Mouse (Mus musculus) midbrain, postnatal 0 days (tissue): Measurements from ENCODE around the gene Trim46. TPM values are rescaled to one million over a fixed set of nuclear protein-coding genes. Genes with fewer than 3 reads are reported as not detected.

ENCODE experiments used
- ATAC-seq: fragments of 200-750 bp; cut with Nextera tagmentation; 2 replicates; pipeline ENCODE4 v1.8.0; 2017; ENCODE audit warnings: moderate number of reproducible peaks, mild to moderate bottlenecking, moderate TSS enrichment, moderate library complexity; ENCODE audit not compliant: low FRiP score
- DNase-seq: peaks from one replicate; pipeline ENCODE4 v3.0.0-alpha.2; 2015; ENCODE audit warnings: low spot score
- H3K27ac ChIP-seq: fragments of 300-500 bp; sonication (generic); 2 replicates; pipeline ENCODE4 v1.5.1; 2014; ENCODE audit warnings: low read depth, mild to moderate bottlenecking, low read length, mixed read lengths
- H3K27me3 ChIP-seq: fragments of 300-500 bp; sonication (generic); 2 replicates; pipeline ENCODE4 v1.6.1; 2014; ENCODE audit warnings: low read length, control low read depth, mixed read lengths; ENCODE audit not compliant: insufficient read depth
- H3K36me3 ChIP-seq: fragments of 300-500 bp; sonication (generic); 2 replicates; pipeline ENCODE4 v1.6.1; 2014; ENCODE audit warnings: low read length, control low read depth, mixed read lengths; ENCODE audit not compliant: insufficient read depth
- H3K4me1 ChIP-seq: fragments of 300-500 bp; sonication (generic); 2 replicates; pipeline ENCODE4 v1.6.1; 2014; ENCODE audit warnings: mild to moderate bottlenecking, control low read depth, antibody characterized with exemption, low read length, mixed read lengths; ENCODE audit not compliant: insufficient read depth
- H3K4me2 ChIP-seq: fragments of 300-500 bp; sonication (generic); 2 replicates; pipeline ENCODE4 v1.6.1; 2014; ENCODE audit warnings: low read depth, mild to moderate bottlenecking, low read length, mixed read lengths; ENCODE audit not compliant: poor library complexity, severe bottlenecking
- H3K4me3 ChIP-seq: fragments of 300-500 bp; sonication (generic); 2 replicates; pipeline ENCODE4 v1.5.1; 2014; ENCODE audit warnings: low read depth, mild to moderate bottlenecking, low read length, moderate library complexity
- H3K9ac ChIP-seq: fragments of 300-500 bp; sonication (generic); replicated peaks from 2 replicates; pipeline ENCODE4 v1.6.1; 2014; ENCODE audit warnings: mild to moderate bottlenecking, low read length, moderate library complexity, mixed read lengths; ENCODE audit not compliant: poor library complexity, severe bottlenecking
- H3K9me3 ChIP-seq: fragments of 300-500 bp; sonication (generic); 2 replicates; pipeline ENCODE4 v1.6.1; 2016; ENCODE audit warnings: low read length, control low read depth
- CTCF ChIP-seq: IDR thresholded peaks from 2 replicates; pipeline ENCODE4 v1.5.1; 2016; ENCODE audit warnings: antibody characterized with exemption, mild to moderate bottlenecking
- WGBS: fragments of 180-500 bp; shearing (Covaris S2); extraction: QIAGEN DNeasy Blood & Tissue Kit; methylation state at CpG from one replicate; pipeline ENCODE4 v1.1.7; 2014; 5-methylcytosine and 5-hydroxymethylcytosine counted together
- polyA plus RNA-seq: library from polyadenylated mRNA; unstranded; fragments of >200 nt; fragmentation: Nextera tagmentation; extraction: Ambion mirVana; gene quantifications from 2 replicates; pipeline ENCODE4 v1.2.1, GENCODE M21; 2015
- total RNA-seq: library from RNA; depleted of rRNA; stranded (reverse); fragments of >200 nt; gene quantifications from 2 replicates; pipeline ENCODE4 v1.2.3, GENCODE M21; 2014

Trim46 gene
- total and polyA plus RNA-seq, 2 experiments from 2014 or later = 69.1 to 124 TPM

DNA sequence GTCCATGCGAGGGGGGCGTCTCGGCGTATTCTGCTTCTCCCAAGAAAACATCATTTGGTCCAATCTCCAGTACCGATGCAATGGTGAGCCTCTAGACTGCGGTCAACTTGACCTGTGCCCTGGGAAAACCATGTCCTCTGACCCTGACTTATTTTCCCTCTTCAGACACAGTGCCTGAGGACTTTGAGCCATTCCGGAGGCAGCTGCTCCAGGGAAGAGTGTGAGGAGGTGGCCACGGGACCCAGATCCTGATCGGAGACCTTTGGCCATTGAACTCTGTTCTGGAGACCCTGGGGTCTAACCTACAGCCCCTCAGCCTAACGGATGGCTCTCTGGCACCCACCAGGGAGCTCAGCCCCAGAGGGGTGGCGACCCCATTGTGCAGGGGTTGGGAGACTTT is 19.7 kb downstream of the Trim46 start:
- no peaks in the 10 kb centered on the region for H3K27me3 ChIP-seq
- no peak for DNase-seq
- WGBS = 8% methylated on average over 11 of the region's 11 CpGs
- H3K4me2 ChIP-seq = peak overlapping the region; percentile 85
- H3K27ac ChIP-seq = peak overlapping the region; percentile 80
- H3K9me3 ChIP-seq = no peaks in the 10 kb centered on the region
- no peak for ATAC-seq
- no peak for TF ChIP-seq CTCF
- H3K36me3 ChIP-seq = no peaks in the 10 kb centered on the region
- peaks cover 26% of the 10 kb centered on the region; the same call in 1 of the 2 replicates for H3K4me1 ChIP-seq
- peak overlapping the region; percentile 55; the same call in 1 of the 2 replicates for H3K9ac ChIP-seq
- H3K4me3 ChIP-seq = peak overlapping the region; percentile 41

DNA sequence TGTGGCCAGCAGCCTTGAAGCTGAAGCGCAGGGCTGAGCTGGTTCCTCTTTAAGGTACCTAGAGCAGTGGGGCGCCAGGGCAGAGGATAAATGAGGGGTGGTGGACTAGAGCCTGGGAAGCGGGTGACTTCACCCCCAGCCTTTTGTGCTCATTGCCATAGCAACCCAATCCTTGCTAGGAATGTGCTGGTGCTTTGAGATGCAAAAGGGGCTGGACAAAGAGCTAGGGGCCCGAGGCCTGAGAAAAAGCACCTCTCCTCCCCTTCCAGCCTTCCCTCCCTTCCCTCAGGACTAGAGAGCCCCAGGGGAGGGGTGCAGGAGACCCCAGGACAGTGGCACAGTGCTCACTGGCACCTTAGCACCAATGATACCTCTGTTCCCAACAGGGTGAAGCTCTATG is 20.2 kb downstream of the Trim46 start:
- Histone ChIP-seq H3K9ac (peak overlapping the region; percentile 55), H3K4me3 (peak overlapping the region; percentile 41), H3K27ac (peak overlapping the region; percentile 80), H3K27me3 (no peaks in the 10 kb centered on the region), H3K4me2 (peak overlapping the region; percentile 85), H3K9me3 (no peaks in the 10 kb centered on the region), H3K36me3 (no peaks in the 10 kb centered on the region), H3K4me1 (peaks cover 26% of the 10 kb centered on the region; the same call in 1 of the 2 replicates)
- peak; percentile 84 for DNase-seq
- WGBS = 14% methylated on average over 4 of the region's 4 CpGs
- TF ChIP-seq CTCF = no peak
- peak; percentile 47 for ATAC-seq

DNA sequence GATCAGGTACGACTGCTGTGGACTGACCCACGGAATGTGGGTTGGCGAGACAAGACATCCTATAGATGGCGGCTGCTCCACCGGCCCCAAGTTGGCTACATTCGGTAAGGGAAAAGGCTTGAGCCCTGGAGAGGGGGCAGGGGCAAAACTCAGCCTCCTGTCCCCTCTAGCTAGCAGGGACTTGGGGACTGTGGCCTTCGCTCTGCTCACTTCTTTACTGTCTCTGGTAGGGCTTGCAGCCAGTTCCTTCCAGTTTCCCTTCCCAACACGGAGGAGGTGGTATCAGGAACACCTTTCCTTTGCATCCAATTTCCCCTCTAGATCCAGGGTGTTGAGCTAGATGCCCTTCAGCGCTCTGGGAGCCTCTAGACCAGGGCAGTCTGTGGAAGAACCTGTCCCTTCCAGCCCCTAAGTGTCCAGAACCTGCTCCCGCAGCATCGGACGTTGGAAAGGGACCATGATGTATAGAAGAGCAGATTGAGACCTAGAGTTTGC is 20.7 kb downstream of the Trim46 start:
- ATAC-seq = no peak
- Histone ChIP-seq H3K4me2 (peak overlapping the region; percentile 85), H3K4me3 (peak overlapping the region; percentile 41), H3K4me1 (peaks cover 26% of the 10 kb centered on the region; the same call in 1 of the 2 replicates), H3K9ac (peak overlapping the region; percentile 55), H3K27ac (peak overlapping the region; percentile 80), H3K36me3 (no peaks in the 10 kb centered on the region), H3K27me3 (no peaks in the 10 kb centered on the region), H3K9me3 (no peaks in the 10 kb centered on the region)
- DNase-seq = no peak
- no peak for TF ChIP-seq CTCF
- WGBS = 17% methylated on average over 12 of the region's 12 CpGs

DNA sequence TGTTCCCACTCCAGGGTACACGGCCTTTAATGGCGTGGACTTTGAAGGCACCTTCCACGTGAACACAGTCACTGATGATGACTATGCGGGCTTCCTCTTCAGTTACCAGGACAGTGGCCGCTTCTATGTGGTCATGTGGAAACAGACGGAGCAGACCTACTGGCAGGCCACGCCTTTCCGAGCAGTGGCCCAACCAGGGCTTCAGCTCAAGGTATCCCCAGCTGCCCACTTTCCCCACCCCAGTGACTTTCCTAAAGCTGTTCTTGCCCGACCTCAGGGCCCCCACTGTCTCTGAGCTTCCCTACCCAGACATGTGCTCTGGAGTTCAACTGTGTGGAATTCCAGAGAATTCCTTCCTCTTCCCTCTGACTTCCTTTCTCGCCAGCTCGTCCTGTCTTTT is 21.3 kb downstream of the Trim46 start:
- peak overlapping the region; percentile 41 for H3K4me3 ChIP-seq
- no peak for TF ChIP-seq CTCF
- H3K4me1 ChIP-seq = peaks cover 26% of the 10 kb centered on the region; the same call in 1 of the 2 replicates
- H3K9me3 ChIP-seq = no peaks in the 10 kb centered on the region
- no peaks in the 10 kb centered on the region for H3K36me3 ChIP-seq
- DNase-seq (no peak), ATAC-seq (no peak)
- 35% methylated on average over 11 of the region's 11 CpGs for WGBS
- no peaks in the 10 kb centered on the region for H3K27me3 ChIP-seq
- H3K27ac ChIP-seq = peak overlapping the region; percentile 80
- H3K9ac ChIP-seq = peak overlapping the region; percentile 39; the same call in 1 of the 2 replicates
- H3K4me2 ChIP-seq = peak overlapping the region; percentile 85

DNA sequence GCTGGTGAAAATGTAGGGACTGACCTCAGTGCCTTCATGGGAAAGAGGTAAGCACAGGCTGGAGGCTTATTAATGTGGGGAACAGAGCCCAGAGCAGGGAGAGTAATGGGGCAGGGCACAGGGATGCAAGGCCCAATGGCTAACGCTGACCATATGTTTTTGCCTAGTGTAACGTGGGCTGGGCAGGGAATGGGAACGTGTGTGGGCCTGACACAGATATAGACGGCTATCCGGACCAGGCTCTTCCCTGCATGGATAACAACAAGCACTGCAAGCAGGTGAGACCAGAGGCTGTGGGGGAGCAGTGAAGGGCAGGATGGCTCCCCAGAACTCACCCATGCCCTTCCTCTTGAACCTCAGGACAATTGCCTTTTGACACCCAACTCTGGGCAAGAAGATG is 24.9 kb downstream of the Trim46 start:
- Histone ChIP-seq H3K4me1 (peaks cover 18% of the 10 kb centered on the region; the same call in 1 of the 2 replicates), H3K4me2 (no peak overlapping the region), H3K9ac (no peak overlapping the region), H3K9me3 (no peaks in the 10 kb centered on the region), H3K4me3 (no peak overlapping the region), H3K27ac (no peak overlapping the region), H3K36me3 (no peaks in the 10 kb centered on the region), H3K27me3 (no peaks in the 10 kb centered on the region)
- no peak for DNase-seq
- no peak for ATAC-seq
- TF ChIP-seq CTCF = no peak
- WGBS = 63% methylated on average over 5 of the region's 5 CpGs

DNA sequence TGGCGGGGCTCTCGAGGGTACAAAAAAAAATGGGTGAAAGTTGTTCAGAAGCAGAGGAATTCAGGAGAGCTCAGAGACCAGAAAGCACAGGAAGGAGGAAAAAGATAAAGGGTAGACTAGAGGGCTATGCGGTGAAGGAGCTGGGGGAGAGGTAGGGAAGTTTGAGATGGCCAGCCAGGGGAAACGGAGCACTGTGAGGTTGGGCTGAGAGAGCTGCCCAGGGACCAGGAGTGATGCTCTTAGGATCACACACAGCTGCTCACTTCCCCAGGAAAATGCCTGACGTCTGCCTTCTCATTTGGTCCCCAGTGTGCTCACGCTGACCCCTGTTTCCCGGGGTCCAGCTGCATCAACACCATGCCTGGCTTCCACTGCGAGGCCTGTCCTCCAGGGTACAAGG is 26.6 kb downstream of the Trim46 start:
- no peak for TF ChIP-seq CTCF
- Histone ChIP-seq H3K27me3 (no peaks in the 10 kb centered on the region), H3K4me1 (peaks cover 11% of the 10 kb centered on the region; the same call in 1 of the 2 replicates), H3K36me3 (no peaks in the 10 kb centered on the region), H3K9ac (no peak overlapping the region), H3K4me2 (no peak overlapping the region), H3K9me3 (no peaks in the 10 kb centered on the region), H3K27ac (no peak overlapping the region), H3K4me3 (no peak overlapping the region)
- DNase-seq (no peak), ATAC-seq (no peak)
- WGBS = 50% methylated on average over 8 of the region's 8 CpGs
